Comparison of ENCODE assay signal across 8 mouse cellular contexts in the genomic region with DNA sequence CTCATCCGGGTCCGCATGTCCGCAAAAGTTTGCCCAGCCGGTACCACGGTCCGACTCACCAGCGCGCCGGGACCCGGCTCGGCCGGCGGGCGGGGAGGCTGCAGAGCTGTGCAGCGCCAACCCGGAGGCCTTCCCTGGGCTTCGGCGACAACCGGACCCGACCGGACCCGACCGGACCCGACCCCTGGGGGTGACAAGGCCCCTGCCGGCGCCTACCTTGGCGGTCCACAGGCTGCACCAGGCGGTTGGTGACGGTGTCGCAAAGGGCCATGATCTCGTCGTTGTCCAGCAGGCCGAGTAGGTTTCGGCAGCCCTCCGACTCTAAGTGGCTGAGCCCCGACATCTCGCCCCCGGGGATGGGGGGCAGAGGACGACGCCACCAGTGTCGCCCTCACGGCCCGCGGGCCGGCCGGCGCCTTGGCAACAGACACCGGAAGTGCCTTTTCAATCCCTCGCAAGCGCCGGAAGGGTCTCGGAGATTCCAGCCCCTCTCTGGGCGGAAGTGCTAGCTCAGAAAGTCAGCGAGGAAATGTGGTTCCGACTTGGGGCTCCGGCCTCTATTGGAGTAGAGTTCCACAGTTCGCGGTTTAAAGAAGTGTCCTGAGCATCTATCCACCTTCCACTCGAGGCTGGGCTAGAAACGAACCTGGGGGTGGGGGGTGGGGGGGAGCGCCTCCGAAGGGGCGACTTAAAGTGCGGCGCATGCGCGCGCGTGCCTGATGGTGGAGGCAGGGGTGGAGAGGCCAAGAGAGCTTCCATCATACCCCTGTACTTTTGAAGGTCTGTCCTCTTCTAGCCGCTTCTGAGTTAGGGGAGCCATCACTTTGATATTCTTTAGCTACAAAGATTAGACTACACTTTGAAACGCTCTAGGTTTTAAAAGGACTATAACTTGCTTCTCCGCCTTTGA. TPM values are rescaled to one million over a fixed set of nuclear protein-coding genes. Genes with fewer than 3 reads are reported as not detected.
A peak's percentile ranks its signal among the peaks of the same experiment; 100 is the strongest.
DNase-seq lines count a peak whose midpoint lies in the region; ATAC-seq and TF ChIP-seq lines count a peak whose summit lies in the region.

A gene (minus strand): TSS at position 641 of the 910 bp plus-strand sequence.

- 2% methylated on average over 72 of the region's 72 CpGs for WGBS in embryonic facial prominence, embryonic 14.5 days
- 2% methylated on average over 70 of the region's 72 CpGs for WGBS in limb, embryonic 14.5 days
- 2% methylated on average over 68 of the region's 72 CpGs for WGBS in midbrain, postnatal 0 days

- peak within 1 kb of the TSS; percentile 58 for H3K4me2 ChIP-seq in embryonic facial prominence, embryonic 14.5 days (ENCODE audit: low read depth, low read length)
- H3K4me2 ChIP-seq in limb, embryonic 14.5 days (replicated peaks; ENCODE audit: low read depth, low read length, severe bottlenecking), result peak within 1 kb of the TSS; percentile 56
- H3K4me2 ChIP-seq in midbrain, postnatal 0 days (ENCODE audit: low read depth, low read length, poor library complexity, severe bottlenecking), result peak within 1 kb of the TSS; percentile 53

- peaks cover 3% of the 10 kb centered on the region for H3K4me1 ChIP-seq in embryonic facial prominence, embryonic 14.5 days (ENCODE audit: control insufficient read depth, insufficient read depth, low read length)
- H3K4me1 ChIP-seq in limb, embryonic 14.5 days (ENCODE audit: control insufficient read depth, insufficient read depth, low read length), result 0 out of 2 replicates have a peak, but pooled peaks cover 6% of the 10 kb centered on the region
- H3K4me1 ChIP-seq in midbrain, postnatal 0 days (ENCODE audit: insufficient read depth, low read length), result no peaks in the 10 kb centered on the region

- peak; percentile 97 for DNase-seq in 3T3-L1 (ENCODE audit: low read depth, low spot score)
- DNase-seq in adrenal gland, postnatal 4 days (ENCODE audit: low spot score in 2 of 2), result peak; percentile 70 to 74
- DNase-seq in embryonic facial prominence, embryonic 14.5 days (ENCODE audit: low spot score), result peak; percentile 96
- peak; percentile 84 for DNase-seq in heart, adult 8-10 months (ENCODE audit: low spot score)
- DNase-seq in kidney, adult 9 months, result peak; percentile 87
- DNase-seq in limb, embryonic 14.5 days (ENCODE audit: low spot score), result peak; percentile 91
- DNase-seq in midbrain, postnatal 0 days (ENCODE audit: low spot score), result peak; percentile 96
- peak; percentile 54 to 74 for DNase-seq in spleen, postnatal 14 days (ENCODE audit: low spot score in 2 of 2)

- peak within 1 kb of the TSS; percentile 89 for H3K4me3 ChIP-seq in embryonic facial prominence, embryonic 14.5 days (ENCODE audit: low read depth, low read length)
- H3K4me3 ChIP-seq in limb, embryonic 14.5 days (replicated peaks; ENCODE audit: low read length), result peak within 1 kb of the TSS; percentile 88
- H3K4me3 ChIP-seq in midbrain, postnatal 0 days (ENCODE audit: low read depth, low read length), result peak within 1 kb of the TSS; percentile 83

- peak; percentile 87; the same call in 1 of the 2 replicates for TF ChIP-seq POLR2A in limb, embryonic 14.5 days (IDR thresholded peaks at IDR 0.05; ENCODE audit: borderline replicate concordance, extremely low read depth, insufficient read depth, insufficient read length)

- no peaks in the 10 kb centered on the region for H3K9me3 ChIP-seq in embryonic facial prominence, embryonic 14.5 days (ENCODE audit: control insufficient read depth, low read length)
- H3K9me3 ChIP-seq in limb, embryonic 14.5 days (ENCODE audit: control insufficient read depth, low read length), result no peaks in the 10 kb centered on the region
- no peaks in the 10 kb centered on the region for H3K9me3 ChIP-seq in midbrain, postnatal 0 days (ENCODE audit: low read length)

- no peaks in the 10 kb centered on the region for H3K27me3 ChIP-seq in embryonic facial prominence, embryonic 14.5 days (replicated peaks; ENCODE audit: control insufficient read depth, insufficient read depth, low read length)
- no peaks in the 10 kb centered on the region for H3K27me3 ChIP-seq in limb, embryonic 14.5 days (ENCODE audit: control insufficient read depth, insufficient read depth, low read length)
- H3K27me3 ChIP-seq in midbrain, postnatal 0 days (ENCODE audit: insufficient read depth, low read length), result no peaks in the 10 kb centered on the region

- TF ChIP-seq CTCF in midbrain, postnatal 0 days (IDR thresholded peaks at IDR 0.05), result no peak; the same call in 1 of the 2 replicates

- peak; percentile 96 for ATAC-seq in embryonic facial prominence, embryonic 14.5 days (ENCODE audit: low read depth)
- peak; percentile 94 for ATAC-seq in limb, embryonic 14.5 days (ENCODE audit: low FRiP score, low read depth)
- ATAC-seq in midbrain, postnatal 0 days (ENCODE audit: low FRiP score), result peak; percentile 98

- peak within 1 kb of the TSS; percentile 86 for H3K27ac ChIP-seq in embryonic facial prominence, embryonic 14.5 days (replicated peaks; ENCODE audit: low read depth, low read length)
- H3K27ac ChIP-seq in limb, embryonic 14.5 days (replicated peaks; ENCODE audit: low read depth, low read length), result peak within 1 kb of the TSS; percentile 93
- H3K27ac ChIP-seq in midbrain, postnatal 0 days (ENCODE audit: low read depth, low read length), result peak within 1 kb of the TSS; percentile 86

- H3K9ac ChIP-seq in embryonic facial prominence, embryonic 14.5 days (ENCODE audit: low read depth, low read length), result peak within 1 kb of the TSS; percentile 92
- peak within 1 kb of the TSS; percentile 93 for H3K9ac ChIP-seq in limb, embryonic 14.5 days (ENCODE audit: low read depth, low read length, severe bottlenecking)
- peak within 1 kb of the TSS; percentile 86 for H3K9ac ChIP-seq in midbrain, postnatal 0 days (replicated peaks; ENCODE audit: low read length, poor library complexity, severe bottlenecking)

- H3K36me3 ChIP-seq in embryonic facial prominence, embryonic 14.5 days (ENCODE audit: control insufficient read depth, insufficient read depth, low read length), result peaks cover 15% of the 10 kb centered on the region
- H3K36me3 ChIP-seq in limb, embryonic 14.5 days (ENCODE audit: control insufficient read depth, insufficient read depth, low read length), result peaks cover 16% of the 10 kb centered on the region
- no peaks in the 10 kb centered on the region for H3K36me3 ChIP-seq in midbrain, postnatal 0 days (ENCODE audit: insufficient read depth, low read length)

RNA-seq across cellular contexts. Expression of the gene that starts here (rescaled TPM):
- 10 to 100 TPM; 30.6 to 31.3 TPM for total RNA-seq in adrenal gland, postnatal 4 days (2021)
- 27.1 and 27.5 TPM in 2 replicates for polyA plus RNA-seq in embryonic facial prominence, embryonic 14.5 days (2014; fragmentation: Nextera tagmentation; extraction: Ambion mirVana)
- 10 to 100 TPM; 20.6 to 25.9 (median 23.7) TPM for total RNA-seq in heart, adult 8-10 months (2022)
- polyA plus RNA-seq in limb, embryonic 14.5 days (2012; rRNA removed), result 12.2 and 16.9 TPM in 2 replicates
- polyA plus RNA-seq in limb, embryonic 14.5 days (2014; fragmentation: Nextera tagmentation; extraction: Ambion mirVana), result 28.6 and 29.8 TPM in 2 replicates
- 14.2 and 19.5 TPM in 2 replicates for total RNA-seq in midbrain, postnatal 0 days (2014; rRNA removed)
- 16.0 and 18.1 TPM in 2 replicates for polyA plus RNA-seq in midbrain, postnatal 0 days (2015; fragmentation: Nextera tagmentation; extraction: Ambion mirVana)

Comparison
In these comparisons a context has a peak if more than half of its experiments do, and no peak if none do; other contexts are left out.
1. Peak in every context shown above with its lines: DNase-seq, ATAC-seq, H3K4me3 ChIP-seq and H3K27ac ChIP-seq.